ENCODE assay signal across 22 mouse cellular contexts in genomic region chr19:7498816-7499215, GRCm38 (mm10). TPM values are rescaled to one million over a fixed set of nuclear protein-coding genes. Genes with fewer than 3 reads are reported as not detected.
DNase-seq lines count a peak whose midpoint lies in the region; TF ChIP-seq lines count a peak whose summit lies in the region.
"Had no signal": no experiment of that assay in that cellular context is flagged by ENCODE, and none has a peak within 500 bp of the region (broad histone marks: within the 10 kb centered on the region; RNA-seq: fewer than 3 reads in every experiment).

No protein-coding gene starts in this region.

- H3K27me3 ChIP-seq in heart, embryonic 10.5 days (ENCODE audit: insufficient read depth, poor library complexity, severe bottlenecking): no peaks in the 10 kb centered on the region
- H3K27me3 ChIP-seq: embryonic facial prominence, embryonic 13.5 days; forebrain, embryonic 15.5 days; heart, embryonic 13.5 days; neural tube, embryonic 15.5 days; stomach, embryonic 15.5 days had no signal

- no peak overlapping the region for H3K4me3 ChIP-seq in heart, embryonic 10.5 days
- no peak overlapping the region for H3K4me3 ChIP-seq in embryonic fibroblast, embryonic 13.5 days (ENCODE audit: insufficient read depth, low read length)
- H3K4me3 ChIP-seq: embryonic facial prominence, embryonic 13.5 days; forebrain, embryonic 15.5 days; heart, embryonic 13.5 days; midbrain, embryonic 10.5 days; myocyte; neural tube, embryonic 15.5 days; stomach, embryonic 15.5 days had no signal

- no peak overlapping the region for H3K27ac ChIP-seq in heart, embryonic 10.5 days
- H3K27ac ChIP-seq in embryonic fibroblast, embryonic 13.5 days (ENCODE audit: insufficient read depth, low read length): peak overlapping the region; percentile 96
- H3K27ac ChIP-seq: embryonic facial prominence, embryonic 13.5 days; forebrain, embryonic 15.5 days; heart, embryonic 13.5 days; hindbrain, postnatal 0 days; midbrain, embryonic 10.5 days; neural tube, embryonic 15.5 days; stomach, embryonic 15.5 days had no signal

- H3K9me3 ChIP-seq in heart, embryonic 10.5 days: no peaks in the 10 kb centered on the region
- H3K9me3 ChIP-seq: embryonic facial prominence, embryonic 13.5 days; forebrain, embryonic 15.5 days; heart, embryonic 13.5 days; midbrain, embryonic 10.5 days; neural tube, embryonic 15.5 days; stomach, embryonic 15.5 days had no signal

- DNase-seq in heart, adult 11 months: peak; percentile 76
- no peak for DNase-seq in heart, embryonic 10.5 days (ENCODE audit: low spot score)
- peak; percentile 77 for DNase-seq in 3134 (ENCODE audit: extremely low read depth, insufficient read length, low spot score)
- peak; percentile 75 for DNase-seq in 416B (ENCODE audit: low read depth)
- DNase-seq in left cerebral cortex, adult 9 months (ENCODE audit: low spot score in 2 of 2): no peak
- no peak for DNase-seq in cerebellum, adult 11 months
- DNase-seq: adrenal gland, postnatal 25 days; cerebellum, postnatal 25 days; gastrocnemius, postnatal 14 days; heart, adult 18-20 months; heart, postnatal 14 days; right cerebral cortex, adult 18-20 months; thymus, postnatal 25 days had no signal

- no peak for TF ChIP-seq POLR2A in embryonic fibroblast, embryonic 13.5 days (IDR thresholded peaks at IDR 0.05; ENCODE audit: low read depth, low read length)

- peaks cover 7% of the 10 kb centered on the region; the same call in 1 of the 2 replicates for H3K4me1 ChIP-seq in heart, embryonic 10.5 days
- H3K4me1 ChIP-seq in embryonic fibroblast, embryonic 13.5 days (ENCODE audit: control insufficient read depth, insufficient read depth, low read length): no peaks in the 10 kb centered on the region
- H3K4me1 ChIP-seq: stomach, embryonic 15.5 days had no signal

- no peak for TF ChIP-seq CTCF in embryonic fibroblast, embryonic 13.5 days (IDR thresholded peaks at IDR 0.05; ENCODE audit: borderline replicate concordance, insufficient read depth, low read length)

- 78% methylated on average over 2 of the region's 2 CpGs for WGBS in heart, embryonic 10.5 days

- H3K36me3 ChIP-seq in heart, embryonic 10.5 days: no peaks in the 10 kb centered on the region
- H3K36me3 ChIP-seq: embryonic facial prominence, embryonic 13.5 days; forebrain, embryonic 15.5 days; heart, embryonic 13.5 days; midbrain, embryonic 10.5 days; neural tube, embryonic 15.5 days; stomach, embryonic 15.5 days had no signal

RNA-seq across cellular contexts. Expression of gene Atl3, which starts 5.0 kb away (rescaled TPM):
- polyA plus RNA-seq in heart, embryonic 10.5 days (2016; fragmentation: Nextera tagmentation; extraction: Ambion mirVana): 7.7 and 8.4 TPM in 2 replicates
- polyA plus RNA-seq in embryonic fibroblast, embryonic 13.5 days (2011; ENCODE audit: insufficient read length, low read depth, missing spikeins): 151 and 162 TPM in 2 replicates

RNA-seq across cellular contexts. Expression of gene Rtn3, which starts 15.7 kb away (rescaled TPM):
- 132 and 143 TPM in 2 replicates for polyA plus RNA-seq in heart, embryonic 10.5 days (2016; fragmentation: Nextera tagmentation; extraction: Ambion mirVana)
- polyA plus RNA-seq in embryonic fibroblast, embryonic 13.5 days (2011; ENCODE audit: insufficient read length, low read depth, missing spikeins): 199 and 206 TPM in 2 replicates

RNA-seq across cellular contexts. Expression of gene Pla2g16, which starts 58.4 kb away (rescaled TPM):
- polyA plus RNA-seq in heart, embryonic 10.5 days (2016; fragmentation: Nextera tagmentation; extraction: Ambion mirVana): 15.9 and 30.8 TPM in 2 replicates
- 17.5 and 20.7 TPM in 2 replicates for polyA plus RNA-seq in embryonic fibroblast, embryonic 13.5 days (2011; ENCODE audit: insufficient read length, low read depth, missing spikeins)

Comparison
In these comparisons a context has a peak if more than half of its experiments do, and no peak if none do; other contexts are left out.
1. DNase-seq: peak in heart, adult 11 months (single experiment), 3134 (single experiment) and 416B (single experiment); none in heart, embryonic 10.5 days (single experiment), left cerebral cortex, adult 9 months (0 of 2) and cerebellum, adult 11 months (single experiment).
2. RNA of gene Atl3, which starts 5.0 kb away (polyA plus RNA-seq): 151 to 162 TPM in embryonic fibroblast, embryonic 13.5 days; 7.7 to 8.4 TPM in heart, embryonic 10.5 days; every median in the first group is over 10 times any median in the second.